Mouse (Mus musculus): ENCODE data around the gene Gpr142. TPM values are rescaled to one million over a fixed set of nuclear protein-coding genes. Genes with fewer than 3 reads are reported as not detected.

The Gpr142 gene
- polyA plus RNA-seq, 1 experiment from 2014 or later, result not detected

DNA sequence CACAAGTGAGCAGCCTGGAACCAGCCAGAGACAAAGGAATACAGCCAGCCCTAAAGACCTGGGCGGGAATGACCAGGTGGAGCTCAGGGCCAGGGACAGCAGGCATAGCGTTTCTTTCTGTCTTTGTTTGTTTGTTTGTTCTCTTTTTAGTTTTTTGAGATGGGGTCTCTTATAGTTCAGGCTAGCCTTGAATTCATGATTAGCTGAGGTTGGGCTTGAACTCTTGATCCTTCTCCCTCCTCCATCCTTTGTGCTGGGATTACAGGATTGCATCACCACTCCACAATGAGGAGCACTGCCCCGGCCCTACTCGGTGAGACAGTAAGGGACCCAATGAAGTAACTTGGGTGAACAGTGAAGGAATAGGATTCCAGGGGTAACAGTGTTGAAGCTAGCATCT, 4.0 kb upstream of the Gpr142 start:
- Histone ChIP-seq H3K27ac (ENCODE audit: low read depth, low read length) (peak overlapping the region; percentile 100), H3K4me2 (ENCODE audit: low read length) (peak overlapping the region; percentile 92), H3K9ac (ENCODE audit: low read length) (peak overlapping the region; percentile 61; the same call in 1 of the 2 replicates), H3K27me3 (replicated peaks; ENCODE audit: control insufficient read depth, insufficient read depth, low read length) (peaks cover 6% of the 10 kb centered on the region), H3K4me1 (ENCODE audit: control insufficient read depth, insufficient read depth, low read length) (peaks cover 47% of the 10 kb centered on the region), H3K36me3 (ENCODE audit: control insufficient read depth, insufficient read depth, low read length) (no peaks in the 10 kb centered on the region), H3K9me3 (replicated peaks; ENCODE audit: control insufficient read depth, low read length) (no peaks in the 10 kb centered on the region), H3K4me3 (ENCODE audit: low read depth, low read length) (peak overlapping the region; percentile 30)
- DNase-seq (ENCODE audit: low spot score) (no peak), ATAC-seq (peak; percentile 6)
- 13% methylated on average over 4 of the region's 4 CpGs for WGBS

DNA sequence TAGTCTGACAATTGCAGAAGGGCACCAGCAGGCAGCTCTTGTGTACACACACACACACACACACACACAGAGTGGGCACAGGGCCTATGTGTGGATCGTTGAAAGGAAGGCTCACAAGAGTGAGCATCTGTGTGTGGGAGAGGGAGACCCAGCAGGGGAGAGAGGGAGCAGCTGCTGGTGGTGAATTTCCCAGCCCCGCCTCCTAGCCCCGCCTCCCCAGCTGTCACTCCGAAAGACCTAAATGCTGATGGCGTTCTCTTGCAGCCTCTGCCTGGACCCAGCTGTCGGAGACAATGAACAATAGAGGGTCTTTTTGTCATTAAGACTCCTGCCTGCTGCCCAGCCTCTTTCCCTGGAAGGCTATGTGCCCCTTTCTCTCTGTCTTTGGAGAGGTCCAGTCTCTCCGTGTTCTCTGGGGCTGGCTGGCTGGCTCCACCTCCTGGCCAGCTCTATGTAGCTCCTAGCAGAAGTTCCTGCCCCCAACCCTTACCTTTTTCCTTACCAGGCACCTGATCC, 3.4 kb upstream of the Gpr142 start:
- peaks cover 47% of the 10 kb centered on the region for H3K4me1 ChIP-seq (ENCODE audit: control insufficient read depth, insufficient read depth, low read length)
- 0% methylated on average over 7 of the region's 7 CpGs for WGBS
- peak; percentile 87 for ATAC-seq

DNA sequence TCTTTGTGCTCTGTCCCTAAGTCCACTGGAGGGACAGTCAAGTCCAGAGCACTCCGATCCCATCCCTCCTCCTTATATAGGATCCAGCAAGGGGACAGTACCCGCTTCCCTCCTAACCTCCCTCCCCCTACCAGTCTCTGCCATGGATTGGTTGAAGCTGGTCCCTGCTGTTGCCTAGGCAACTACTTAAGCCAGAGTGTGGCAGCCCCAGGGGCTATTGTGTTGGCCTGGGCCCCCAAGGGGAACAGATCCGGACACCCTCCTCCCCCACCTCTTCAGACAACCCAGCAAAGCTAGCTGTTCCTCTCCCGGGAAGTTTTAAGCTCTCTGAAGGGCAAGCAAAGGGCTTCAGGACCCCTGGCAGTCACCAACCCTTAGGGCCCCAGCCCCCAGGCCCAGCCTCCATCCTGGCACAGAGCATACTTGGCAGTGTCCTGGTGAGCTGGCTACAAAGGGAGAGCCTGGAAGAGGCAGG, 2.8 kb upstream of the Gpr142 start, which contains the start of gene Btbd17:
Gene Btbd17 (minus strand): TSS at position 98 of the 475 bp plus-strand sequence.
- Histone ChIP-seq H3K4me1 (ENCODE audit: control insufficient read depth, insufficient read depth, low read length) (peaks cover 47% of the 10 kb centered on the region), H3K27me3 (replicated peaks; ENCODE audit: control insufficient read depth, insufficient read depth, low read length) (no peaks in the 10 kb centered on the region), H3K36me3 (ENCODE audit: control insufficient read depth, insufficient read depth, low read length) (no peaks in the 10 kb centered on the region), H3K4me2 (ENCODE audit: low read length) (peak within 1 kb of the TSS; percentile 92), H3K9ac (ENCODE audit: low read length) (peak within 1 kb of the TSS; percentile 61), H3K4me3 (ENCODE audit: low read depth, low read length) (peak within 1 kb of the TSS; percentile 30), H3K9me3 (replicated peaks; ENCODE audit: control insufficient read depth, low read length) (no peaks in the 10 kb centered on the region), H3K27ac (ENCODE audit: low read depth, low read length) (peak within 1 kb of the TSS; percentile 100)
- WGBS, result 0% methylated on average over 4 of the region's 4 CpGs
- ATAC-seq (peak; percentile 80), DNase-seq (ENCODE audit: low spot score) (peak; percentile 94)

More for the DNA sequence above, 3.4 kb upstream of the Gpr142 start:
- peaks cover 2% of the 10 kb centered on the region; the same call in 1 of the 2 replicates for H3K27me3 ChIP-seq (replicated peaks; ENCODE audit: control insufficient read depth, insufficient read depth, low read length)
- peak; percentile 98 for DNase-seq (ENCODE audit: low spot score)
- H3K4me3 ChIP-seq (ENCODE audit: low read depth, low read length), result peak overlapping the region; percentile 30
- H3K4me2 ChIP-seq (ENCODE audit: low read length), result peak overlapping the region; percentile 92
- H3K36me3 ChIP-seq (ENCODE audit: control insufficient read depth, insufficient read depth, low read length), result no peaks in the 10 kb centered on the region
- H3K27ac ChIP-seq (ENCODE audit: low read depth, low read length), result peak overlapping the region; percentile 100
- H3K9me3 ChIP-seq (replicated peaks; ENCODE audit: control insufficient read depth, low read length), result no peaks in the 10 kb centered on the region
- H3K9ac ChIP-seq (ENCODE audit: low read length), result peak overlapping the region; percentile 61

DNA sequence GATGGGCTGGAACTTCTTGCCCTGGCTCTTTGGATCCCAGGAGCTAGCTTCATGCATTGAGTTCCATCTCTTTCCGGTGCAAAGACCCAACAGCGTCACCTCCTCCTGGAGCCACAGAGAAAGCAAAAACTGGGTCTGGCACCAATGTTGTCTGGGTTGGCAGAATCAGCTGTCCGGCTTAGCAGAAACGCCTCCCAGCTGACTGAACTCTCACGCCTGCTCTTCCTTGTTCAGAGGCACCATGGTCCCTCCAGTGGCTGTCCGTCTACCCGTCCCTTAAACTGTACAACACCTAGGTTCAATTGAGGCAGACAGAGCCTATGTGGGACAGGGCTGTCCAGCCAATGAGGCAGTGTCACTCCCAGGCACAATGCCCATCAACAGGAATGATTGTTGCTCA, 1.5 kb upstream of the Gpr142 start:
- WGBS, result 86% methylated on average over 7 of the region's 7 CpGs
- Histone ChIP-seq H3K4me2 (ENCODE audit: low read length) (no peak overlapping the region), H3K4me3 (ENCODE audit: low read depth, low read length) (no peak overlapping the region), H3K36me3 (ENCODE audit: control insufficient read depth, insufficient read depth, low read length) (no peaks in the 10 kb centered on the region), H3K9ac (ENCODE audit: low read length) (no peak overlapping the region), H3K9me3 (replicated peaks; ENCODE audit: control insufficient read depth, low read length) (no peaks in the 10 kb centered on the region), H3K27ac (ENCODE audit: low read depth, low read length) (peak overlapping the region; percentile 100; the same call in 1 of the 2 replicates), H3K4me1 (ENCODE audit: control insufficient read depth, insufficient read depth, low read length) (peaks cover 43% of the 10 kb centered on the region), H3K27me3 (replicated peaks; ENCODE audit: control insufficient read depth, insufficient read depth, low read length) (no peaks in the 10 kb centered on the region)
- no peak for ATAC-seq
- DNase-seq (ENCODE audit: low spot score), result no peak

DNA sequence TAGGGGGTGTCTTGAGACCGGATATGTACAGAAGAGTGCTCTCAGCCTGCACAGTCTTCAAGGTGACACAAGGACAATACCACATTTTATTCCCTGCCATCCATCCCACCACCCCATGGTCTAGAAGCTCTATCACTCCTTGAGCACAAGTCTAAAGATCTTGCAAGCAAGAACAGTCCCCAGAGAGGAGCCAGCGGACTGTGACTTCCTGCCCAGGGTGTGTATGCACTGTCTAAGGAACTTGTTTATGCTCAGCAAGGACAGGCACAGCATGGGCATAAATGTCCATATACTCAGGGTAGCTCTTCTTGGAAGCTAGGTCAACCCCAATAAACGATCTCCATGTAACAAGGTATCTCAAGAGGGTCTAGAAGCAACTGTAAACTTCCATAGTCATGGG, 743 bp upstream of the Gpr142 start:
- no peaks in the 10 kb centered on the region for H3K9me3 ChIP-seq (replicated peaks; ENCODE audit: control insufficient read depth, low read length)
- no peak for ATAC-seq
- H3K4me2 ChIP-seq (ENCODE audit: low read length), result no peak overlapping the region
- no peak overlapping the region for H3K4me3 ChIP-seq (ENCODE audit: low read depth, low read length)
- H3K9ac ChIP-seq (ENCODE audit: low read length), result no peak overlapping the region
- peaks cover 39% of the 10 kb centered on the region for H3K4me1 ChIP-seq (ENCODE audit: control insufficient read depth, insufficient read depth, low read length)
- 88% methylated on average over 3 of the region's 3 CpGs for whole genome bisulfite sequencing
- no peaks in the 10 kb centered on the region for H3K36me3 ChIP-seq (ENCODE audit: control insufficient read depth, insufficient read depth, low read length)
- no peak overlapping the region for H3K27ac ChIP-seq (ENCODE audit: low read depth, low read length)
- DNase-seq (ENCODE audit: low spot score), result no peak
- H3K27me3 ChIP-seq (replicated peaks; ENCODE audit: control insufficient read depth, insufficient read depth, low read length), result no peaks in the 10 kb centered on the region

DNA sequence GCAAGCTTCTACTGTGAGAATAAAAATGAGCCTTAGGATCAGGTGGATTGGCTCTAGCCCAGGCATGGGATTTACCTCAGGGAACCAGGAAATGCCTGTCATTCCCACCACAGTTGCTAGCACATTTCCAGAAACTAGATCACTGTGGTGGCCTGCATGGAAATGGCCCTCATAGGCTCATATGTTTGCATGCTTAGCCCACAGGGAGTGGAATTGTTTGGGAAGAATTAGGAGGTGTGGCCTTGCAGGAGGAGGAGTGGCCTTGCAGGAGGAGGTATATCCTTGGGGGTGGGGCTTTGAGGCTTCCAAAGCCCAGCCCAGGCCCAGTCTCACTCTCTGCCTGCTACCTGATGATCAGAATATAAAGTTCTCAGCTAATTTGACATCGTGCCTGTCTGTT, 3.2 kb downstream of the Gpr142 start:
- DNase-seq (ENCODE audit: low spot score), result no peak
- H3K27ac ChIP-seq (ENCODE audit: low read depth, low read length), result no peak overlapping the region
- no peaks in the 10 kb centered on the region for H3K36me3 ChIP-seq (ENCODE audit: control insufficient read depth, insufficient read depth, low read length)
- ATAC-seq, result no peak
- H3K9ac ChIP-seq (ENCODE audit: low read length), result no peak overlapping the region
- H3K4me2 ChIP-seq (ENCODE audit: low read length), result no peak overlapping the region
- 82% methylated on average over 1 of the region's 1 CpGs for WGBS
- H3K4me3 ChIP-seq (ENCODE audit: low read depth, low read length), result no peak overlapping the region
- peaks cover 16% of the 10 kb centered on the region for H3K4me1 ChIP-seq (ENCODE audit: control insufficient read depth, insufficient read depth, low read length)
- no peaks in the 10 kb centered on the region for H3K27me3 ChIP-seq (replicated peaks; ENCODE audit: control insufficient read depth, insufficient read depth, low read length)
- H3K9me3 ChIP-seq (replicated peaks; ENCODE audit: control insufficient read depth, low read length), result no peaks in the 10 kb centered on the region

DNA sequence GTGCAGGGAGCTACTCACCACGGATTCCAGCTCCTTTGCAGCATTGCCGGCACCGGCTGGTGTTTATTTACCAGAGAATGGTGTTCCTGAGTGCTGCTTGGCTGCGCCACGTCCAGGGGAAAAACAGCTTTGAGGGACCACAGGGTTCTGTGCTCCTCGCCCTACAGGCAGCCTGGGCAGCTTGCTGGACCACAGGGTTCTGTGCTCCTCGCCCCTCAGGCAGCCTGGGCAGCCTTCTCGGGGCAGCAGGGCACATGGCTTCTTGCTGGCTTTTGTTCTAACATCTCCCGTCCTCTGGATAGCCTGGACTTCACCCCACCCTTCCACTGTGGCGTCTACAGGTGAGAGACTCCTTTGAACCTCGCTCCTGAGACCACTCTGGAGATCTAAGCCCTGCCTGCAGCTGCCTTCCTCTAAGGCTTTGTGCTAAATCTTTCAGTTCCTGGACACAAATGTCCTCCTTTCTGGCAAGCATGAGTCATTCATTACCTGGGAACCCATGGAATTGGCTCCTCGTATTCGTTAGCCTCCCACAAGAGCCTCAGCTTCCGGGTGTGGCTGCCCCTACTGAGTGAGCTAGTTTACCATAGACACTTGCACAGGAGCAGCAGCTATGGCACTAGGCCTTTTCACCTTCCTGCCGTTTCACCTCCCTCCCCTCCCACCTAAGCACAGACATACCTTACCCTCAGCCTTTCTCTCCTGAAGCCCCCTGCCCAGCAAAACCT, 4.0 kb downstream of the Gpr142 start:
- Histone ChIP-seq H3K4me2 (ENCODE audit: low read length) (no peak overlapping the region), H3K9me3 (replicated peaks; ENCODE audit: control insufficient read depth, low read length) (no peaks in the 10 kb centered on the region), H3K4me3 (ENCODE audit: low read depth, low read length) (no peak overlapping the region), H3K27ac (ENCODE audit: low read depth, low read length) (no peak overlapping the region), H3K27me3 (replicated peaks; ENCODE audit: control insufficient read depth, insufficient read depth, low read length) (no peaks in the 10 kb centered on the region), H3K4me1 (ENCODE audit: control insufficient read depth, insufficient read depth, low read length) (peaks cover 23% of the 10 kb centered on the region), H3K9ac (ENCODE audit: low read length) (peak overlapping the region; percentile 4; the same call in 1 of the 2 replicates), H3K36me3 (ENCODE audit: control insufficient read depth, insufficient read depth, low read length) (no peaks in the 10 kb centered on the region)
- DNase-seq (ENCODE audit: low spot score) (no peak), ATAC-seq (no peak)
- WGBS, result 60% methylated on average over 15 of the region's 15 CpGs

DNA sequence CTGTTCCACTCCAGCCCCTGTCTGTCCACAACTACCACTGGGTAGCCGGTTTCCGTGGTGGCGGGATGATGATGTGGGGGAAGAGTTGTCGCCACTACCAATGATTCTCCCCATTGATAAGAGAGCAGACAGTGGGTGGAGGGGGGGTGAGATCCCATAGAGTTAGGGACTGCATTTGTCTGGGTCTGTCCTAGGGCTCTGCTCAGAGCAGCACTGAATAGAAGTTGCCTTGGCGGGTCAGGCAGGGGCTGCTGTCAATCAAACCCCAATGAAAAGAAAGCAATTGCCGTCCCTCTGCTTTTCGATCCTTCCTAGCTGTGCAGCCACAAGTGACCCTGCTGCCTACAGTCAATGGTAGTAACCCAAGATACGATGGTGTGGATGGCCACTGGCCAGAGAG, 5.3 kb downstream of the Gpr142 start:
- Histone ChIP-seq H3K36me3 (ENCODE audit: control insufficient read depth, insufficient read depth, low read length) (no peaks in the 10 kb centered on the region), H3K27me3 (replicated peaks; ENCODE audit: control insufficient read depth, insufficient read depth, low read length) (no peaks in the 10 kb centered on the region), H3K9ac (ENCODE audit: low read length) (no peak overlapping the region), H3K27ac (ENCODE audit: low read depth, low read length) (no peak overlapping the region), H3K9me3 (replicated peaks; ENCODE audit: control insufficient read depth, low read length) (no peaks in the 10 kb centered on the region), H3K4me3 (ENCODE audit: low read depth, low read length) (no peak overlapping the region), H3K4me2 (ENCODE audit: low read length) (no peak overlapping the region), H3K4me1 (ENCODE audit: control insufficient read depth, insufficient read depth, low read length) (peaks cover 24% of the 10 kb centered on the region)
- ATAC-seq (0 out of 2 replicates have a peak, but pooled peaks have one; percentile 11), DNase-seq (ENCODE audit: low spot score) (no peak)
- 21% methylated on average over 8 of the region's 8 CpGs for WGBS

DNA sequence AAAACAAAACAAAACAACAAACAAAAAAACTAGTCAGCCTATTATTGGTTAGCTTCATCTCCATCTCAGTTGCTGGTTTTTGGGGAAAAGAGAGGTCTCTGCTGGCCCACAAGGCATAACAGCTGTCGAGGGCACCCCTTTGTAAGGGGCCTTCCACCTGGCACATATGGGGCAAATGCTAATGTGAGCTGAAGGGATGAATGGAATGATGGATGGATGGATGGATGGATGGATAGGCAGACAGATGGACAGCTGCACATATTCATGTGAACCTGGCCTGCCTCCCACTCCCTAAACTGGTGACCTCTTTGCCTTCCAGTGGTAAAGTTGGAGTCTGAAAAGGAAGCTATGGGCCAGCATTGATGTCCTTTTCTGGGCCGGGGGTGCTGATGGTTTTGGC, 8.3 kb downstream of the Gpr142 start:
- no peaks in the 10 kb centered on the region for H3K9me3 ChIP-seq (replicated peaks; ENCODE audit: control insufficient read depth, low read length)
- H3K4me3 ChIP-seq (ENCODE audit: low read depth, low read length), result no peak overlapping the region
- DNase-seq (ENCODE audit: low spot score) (peak; percentile 28), ATAC-seq (peak; percentile 28; the same call in 1 of the 2 replicates)
- peaks cover 24% of the 10 kb centered on the region for H3K4me1 ChIP-seq (ENCODE audit: control insufficient read depth, insufficient read depth, low read length)
- H3K4me2 ChIP-seq (ENCODE audit: low read length), result no peak overlapping the region
- H3K9ac ChIP-seq (ENCODE audit: low read length), result no peak overlapping the region
- H3K27me3 ChIP-seq (replicated peaks; ENCODE audit: control insufficient read depth, insufficient read depth, low read length), result no peaks in the 10 kb centered on the region
- H3K36me3 ChIP-seq (ENCODE audit: control insufficient read depth, insufficient read depth, low read length), result no peaks in the 10 kb centered on the region
- 41% methylated on average over 2 of the region's 2 CpGs for WGBS
- H3K27ac ChIP-seq (ENCODE audit: low read depth, low read length), result no peak overlapping the region

All from forebrain, embryonic 14.5 days (tissue).